Mouse (Mus musculus) erythroblast, adult 5-6 weeks (primary cell): Measurements from ENCODE around the gene Gemin5. TPM values are rescaled to one million over a fixed set of nuclear protein-coding genes. Genes with fewer than 3 reads are reported as not detected.
A peak's percentile ranks its signal among the peaks of the same experiment; 100 is the strongest.

Source experiments
- ATAC-seq: replicated peaks from 2 replicates; pipeline ENCODE4 v1.8.0; 2016; ENCODE audit warnings: moderate number of reproducible peaks, mild to moderate bottlenecking, moderate TSS enrichment, inconsistent platforms; ENCODE audit not compliant: poor library complexity, low FRiP score, severe bottlenecking
- total RNA-seq, 2 experiments: library from RNA; stranded (forward) in 1 of 2; stranded (reverse) in 1 of 2; fragments of 150-400 nt in 1 of 2; fragments of 200-764, 138-1000 nt in 1 of 2; gene quantifications; 2 replicates each; pipeline versions ENCODE4 v1.2.3 to v1.2.4; 2015 to 2017; ENCODE audit warnings: low replicate concordance in 2 of 2

Gene Gemin5
- total RNA-seq, 2 experiments from 2014 or later, result 2.0 to 2.9 TPM

DNA sequence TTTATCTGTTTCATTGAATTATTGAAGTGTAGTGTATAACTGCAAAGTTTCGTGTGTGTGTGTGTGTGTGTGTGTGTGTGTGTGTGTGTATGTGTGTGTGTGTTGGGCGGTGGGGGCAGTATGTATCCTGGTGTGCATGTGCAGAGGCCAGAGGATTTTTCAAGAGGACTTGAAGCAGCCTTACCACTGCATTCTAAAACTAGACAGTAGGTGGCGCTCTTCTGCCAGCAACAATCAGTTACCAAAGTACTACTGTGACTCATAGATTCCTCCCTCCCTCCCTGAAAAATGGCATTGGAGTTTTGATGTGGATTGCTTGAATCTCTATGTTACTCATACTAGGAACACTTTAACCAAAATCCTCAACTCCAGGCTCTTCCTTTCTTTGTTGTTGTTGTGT lies 11.2 kb upstream of the Gemin5 start:
- peak; percentile 86 for ATAC-seq

DNA sequence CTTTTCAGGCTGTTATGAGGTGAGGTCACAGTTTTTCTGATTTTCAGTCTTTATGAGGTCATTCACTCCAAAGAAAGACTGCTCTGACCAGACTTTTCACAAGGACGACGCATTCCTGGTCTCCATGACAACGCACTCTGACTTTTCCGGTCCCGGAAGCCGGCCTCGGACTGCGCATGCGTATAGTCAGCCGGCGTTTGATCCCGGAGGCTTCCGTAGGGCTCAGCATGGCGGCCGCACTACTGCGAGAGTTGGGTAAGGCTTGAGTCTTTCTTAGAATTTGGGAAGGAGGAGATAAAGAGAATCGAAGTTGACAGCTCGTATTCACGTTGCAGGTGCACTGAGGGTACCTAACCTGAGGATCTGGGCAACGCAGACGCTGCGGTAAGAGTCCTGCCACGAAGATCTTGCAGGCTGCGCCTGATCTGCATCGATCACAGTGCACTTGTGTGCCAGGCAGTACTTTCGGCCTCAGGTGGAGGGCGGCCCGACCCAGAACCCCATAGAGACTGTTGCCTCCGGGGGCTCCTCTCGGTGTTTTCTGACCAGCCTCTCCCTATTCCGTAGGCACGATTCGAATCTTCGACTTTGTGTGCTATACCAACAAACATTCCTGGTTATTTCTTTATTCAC lies 3.2 kb upstream of the Gemin5 start, which contains the start of gene Mrpl22:
TSS of gene Mrpl22 (plus strand) at position 203 of the 633 bp plus-strand sequence.
- ATAC-seq, result peak; percentile 89

- no peak for ATAC-seq
Observed at GRCm38 (mm10) chr11:58169666-58170065, 1.3 kb upstream of the Gemin5 start.

DNA sequence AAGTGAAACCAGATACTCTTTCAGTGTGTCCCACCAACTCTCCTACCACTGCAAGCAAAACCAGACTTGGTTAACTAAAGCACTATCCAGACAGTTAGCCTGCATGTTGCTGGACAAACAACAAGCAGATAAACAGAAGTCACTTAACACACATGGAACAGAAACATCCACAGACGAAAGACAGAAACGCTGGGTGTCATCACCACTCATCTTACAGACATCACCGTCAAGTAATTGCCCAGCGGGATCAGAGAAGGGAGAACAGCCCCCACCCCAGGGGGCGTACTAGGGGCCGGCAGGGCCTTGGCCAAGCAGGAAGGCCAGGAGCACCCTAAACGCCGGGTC lies 545 bp downstream of the Gemin5 start:
- peak; percentile 4; the same call in 1 of the 2 replicates for ATAC-seq

GRCm38 (mm10) chr11:58165072-58165471 lies 3.3 kb downstream of the Gemin5 start:
- no peak for ATAC-seq

DNA sequence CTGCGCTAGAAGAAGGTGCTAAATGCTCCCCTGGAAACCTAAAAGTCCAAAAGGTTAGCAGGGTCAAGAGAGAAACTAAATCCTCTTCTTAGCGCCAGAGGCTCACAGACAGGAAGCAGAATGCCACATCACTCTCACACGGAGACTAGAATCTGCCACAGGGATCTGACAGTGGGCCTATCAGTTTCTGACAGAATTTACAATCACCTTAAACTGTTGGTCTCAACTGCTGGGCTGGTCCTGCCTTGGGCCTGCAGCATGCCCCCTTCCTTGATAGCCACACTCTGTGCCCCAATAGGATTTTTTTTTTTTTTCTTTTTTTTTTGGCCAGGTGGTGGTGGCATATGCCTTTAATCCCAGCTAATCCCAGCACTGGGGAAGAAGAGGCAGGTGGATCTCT lies 11.5 kb downstream of the Gemin5 start:
- no peak for ATAC-seq

DNA sequence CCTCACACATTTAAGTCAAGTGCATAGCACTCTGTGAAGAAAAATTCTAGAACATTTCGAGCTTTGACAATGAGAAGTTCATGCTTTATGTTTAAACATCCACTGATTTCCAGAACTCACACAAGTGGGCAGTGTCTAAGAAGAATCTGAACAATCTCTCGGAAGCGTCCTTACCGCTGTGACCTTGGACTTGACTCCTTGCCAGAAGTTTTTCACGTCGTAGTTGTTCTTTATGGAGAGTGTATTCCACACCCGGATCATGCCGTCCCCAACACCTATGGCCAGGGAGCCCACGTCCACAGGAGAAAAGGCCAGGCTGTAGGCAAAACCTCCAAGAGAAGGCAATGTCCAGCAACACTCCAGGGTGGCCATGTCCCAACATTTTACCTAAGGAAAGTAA lies 12.9 kb downstream of the Gemin5 start:
- no peak for ATAC-seq

- ATAC-seq, result peak; percentile 80
Observed at GRCm38 (mm10) chr11:58146241-58146640, 22.1 kb downstream of the Gemin5 start.

- no peak for ATAC-seq
Observed at GRCm38 (mm10) chr11:58143704-58144426, 24.5 kb downstream of the Gemin5 start.

- no peak for ATAC-seq
Observed at GRCm38 (mm10) chr11:58139466-58139865, 28.9 kb downstream of the Gemin5 start.

- ATAC-seq, result no peak
Observed at GRCm38 (mm10) chr11:58138821-58139220, 29.5 kb downstream of the Gemin5 start.

- ATAC-seq, result no peak
Observed at GRCm38 (mm10) chr11:58136677-58137076, 31.7 kb downstream of the Gemin5 start.

GRCm38 (mm10) chr11:58135296-58135695 lies 33.0 kb downstream of the Gemin5 start:
- no peak for ATAC-seq

DNA sequence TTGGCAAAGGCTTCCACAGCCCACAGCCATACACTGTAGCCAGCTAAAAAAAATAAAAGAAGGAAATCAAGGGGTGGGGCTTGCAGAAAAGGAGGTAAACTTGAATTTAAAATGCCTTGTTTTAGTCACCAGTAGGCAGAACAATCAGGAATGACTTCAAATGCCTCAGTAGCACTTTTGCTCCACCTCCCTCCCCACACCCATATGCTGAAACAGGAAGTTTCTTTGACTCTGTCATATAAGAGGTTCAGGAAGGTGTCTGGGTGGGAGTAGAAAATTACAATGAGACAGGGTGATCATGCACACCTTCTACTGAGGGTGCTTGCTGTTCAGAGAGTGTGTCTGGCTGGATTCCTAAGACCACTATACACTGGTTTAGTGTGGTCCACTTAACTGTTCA lies 33.5 kb downstream of the Gemin5 start:
- ATAC-seq, result no peak

DNA sequence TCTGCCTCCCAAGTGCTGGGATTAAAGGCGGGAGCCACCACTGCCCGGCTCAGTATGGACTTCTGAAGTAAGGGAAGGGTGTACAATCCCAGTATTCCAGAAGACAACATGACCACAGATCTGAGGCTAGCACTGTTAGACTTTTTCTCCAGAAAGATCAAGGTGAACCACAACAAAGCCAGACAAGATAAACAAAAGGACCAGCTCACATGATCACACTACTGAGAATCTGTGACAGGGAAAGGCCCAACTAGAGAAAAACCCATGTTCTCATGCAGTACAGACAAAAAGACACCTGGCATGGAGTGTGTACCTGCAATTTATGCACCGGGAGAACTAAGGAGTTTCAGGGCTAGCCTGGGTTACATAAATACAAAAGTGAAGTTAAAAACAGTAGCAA lies 36.3 kb downstream of the Gemin5 start:
- no peak for ATAC-seq

- no peak for ATAC-seq
Observed at GRCm38 (mm10) chr11:58129302-58129843, 39.0 kb downstream of the Gemin5 start.

- peak; percentile 87 for ATAC-seq
Observed at GRCm38 (mm10) chr11:58127544-58127943, 40.8 kb downstream of the Gemin5 start.

- peak; percentile 73 for ATAC-seq
Observed at GRCm38 (mm10) chr11:58126397-58127160, 41.8 kb downstream of the Gemin5 start.

GRCm38 (mm10) chr11:58125021-58125420 lies 43.3 kb downstream of the Gemin5 start:
- no peak for ATAC-seq

- ATAC-seq, result no peak
Observed at GRCm38 (mm10) chr11:58123711-58124110, 44.6 kb downstream of the Gemin5 start.

DNA sequence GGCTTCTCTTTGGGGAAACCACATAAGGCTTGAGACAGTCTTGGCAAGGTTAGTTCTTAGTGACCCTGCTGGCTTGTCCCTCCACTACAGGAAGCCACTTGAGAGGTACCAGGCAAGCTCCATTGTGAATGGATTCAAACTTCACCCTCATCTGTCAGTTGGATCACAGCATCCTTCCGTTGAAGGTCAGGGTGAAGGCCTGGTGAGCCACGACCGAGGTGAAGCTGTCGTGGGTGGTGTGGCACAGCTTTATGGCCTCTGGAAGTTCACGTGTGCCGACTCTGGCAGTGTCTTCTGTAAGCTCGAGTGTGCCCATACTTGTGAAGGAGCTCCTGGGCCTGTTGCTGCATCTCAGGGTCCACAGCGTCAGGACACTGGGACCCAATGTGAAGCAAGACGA lies 47.0 kb downstream of the Gemin5 start:
- no peak for ATAC-seq
